Mouse (Mus musculus) CH12.LX (cell line): Measurements from ENCODE around the gene Ceacam15. TPM values are rescaled to one million over a fixed set of nuclear protein-coding genes. Genes with fewer than 3 reads are reported as not detected.
"Not testable (repeated sequence)": the region's sequence is repeated elsewhere in the genome, so short reads cannot be mapped to it uniquely, and the experiment has no call there.

Experiments used
- DNase-seq: peaks from one replicate; pipeline ENCODE4 v3.0.0-alpha.2; 2013; ENCODE audit errors: extremely low read depth
- H3K27ac ChIP-seq: 2 replicates; pipeline ENCODE4 v1.5.1; 2012; ENCODE audit warnings: low read depth, mild to moderate bottlenecking, control low read depth, moderate library complexity; ENCODE audit not compliant: insufficient read depth
- H3K27me3 ChIP-seq: replicated peaks from 2 replicates; pipeline ENCODE3; 2012; ENCODE audit warnings: inconsistent platforms
- H3K36me3 ChIP-seq, 2 experiments: replicated peaks in 1 of 2; 2 replicates each; pipeline versions ENCODE3 to v1.6.1; 2012; ENCODE audit warnings: inconsistent platforms in 1 of 2, low read length in 1 of 2, mild to moderate bottlenecking in 1 of 2, mixed read lengths in 1 of 2, moderate library complexity in 1 of 2; ENCODE audit not compliant: control insufficient read depth in 1 of 2, insufficient read depth in 1 of 2
- H3K4me1 ChIP-seq, 2 experiments: 2 replicates each; pipeline ENCODE4 v1.6.1; 2012; ENCODE audit warnings: inconsistent platforms in 1 of 2, moderate library complexity in 1 of 2; ENCODE audit not compliant: insufficient read depth in 2 of 2, control insufficient read depth in 1 of 2
- H3K4me2 ChIP-seq: 2 replicates; pipeline ENCODE4 v1.6.1; 2012; ENCODE audit warnings: low read depth, mild to moderate bottlenecking, control low read depth; ENCODE audit not compliant: poor library complexity, insufficient read depth, severe bottlenecking
- H3K4me3 ChIP-seq, 3 experiments: fragments of 150-350 bp in 1 of 3; sonication (generic) in 1 of 3; replicated peaks in 1 of 3; 2 replicates each; pipeline versions ENCODE3 to v1.5.1; 2011 to 2012; ENCODE audit warnings: low read depth in 2 of 3, low read length in 2 of 3, mild to moderate bottlenecking in 2 of 3, moderate library complexity in 2 of 3, control low read depth in 1 of 3, improper control_type of control experiment in 1 of 3, inconsistent platforms in 1 of 3, mixed read lengths in 1 of 3; ENCODE audit not compliant: poor library complexity in 1 of 3
- H3K79me2 ChIP-seq: replicated peaks from 2 replicates; pipeline ENCODE4 v1.6.1; 2012; ENCODE audit warnings: mild to moderate bottlenecking, moderate library complexity; ENCODE audit not compliant: control insufficient read depth, poor library complexity, insufficient read depth, severe bottlenecking; ENCODE audit errors: extremely low read depth
- H3K9ac ChIP-seq: 2 replicates; pipeline ENCODE4 v1.6.1; 2012; ENCODE audit warnings: low read depth, mild to moderate bottlenecking, control low read depth, moderate library complexity; ENCODE audit not compliant: insufficient read depth
- H3K9me3 ChIP-seq: replicated peaks from 2 replicates; pipeline ENCODE3; 2012; ENCODE audit warnings: low read length, inconsistent platforms, mixed read lengths
- BHLHE40 ChIP-seq: IDR thresholded peaks from 2 replicates; pipeline ENCODE4 v1.6.1; 2011; ENCODE audit warnings: mild to moderate bottlenecking, low read depth, low read length, improper control_type of control experiment
- CHD1 ChIP-seq: IDR thresholded peaks from 2 replicates; pipeline ENCODE4 v1.6.1; 2012; ENCODE audit warnings: low read depth, low read length, improper control_type of control experiment, inconsistent platforms
- CHD2 ChIP-seq: IDR thresholded peaks from 2 replicates; pipeline ENCODE4 v1.6.1; 2011; ENCODE audit warnings: low read length, improper control_type of control experiment
- E2F4 ChIP-seq: IDR thresholded peaks from 2 replicates; pipeline ENCODE4 v1.6.1; 2011; ENCODE audit warnings: low read depth, low read length, improper control_type of control experiment; ENCODE audit not compliant: insufficient replicate concordance
- ETS1 ChIP-seq: conservative IDR thresholded peaks from 2 replicates; pipeline ENCODE4 v1.6.1; 2012; ENCODE audit warnings: low read depth, mild to moderate bottlenecking, inconsistent platforms, low read length, improper control_type of control experiment, moderate library complexity
- GABPA ChIP-seq: IDR thresholded peaks from 2 replicates; pipeline ENCODE4 v1.6.1; 2012; ENCODE audit warnings: low read depth, low read length, improper control_type of control experiment, inconsistent platforms; ENCODE audit not compliant: insufficient replicate concordance
- HCFC1 ChIP-seq: IDR thresholded peaks from 2 replicates; pipeline ENCODE4 v1.6.1; 2012; ENCODE audit warnings: low read depth, mild to moderate bottlenecking, inconsistent platforms, low read length, improper control_type of control experiment
- IRF4 ChIP-seq: IDR thresholded peaks from 2 replicates; pipeline ENCODE4 v1.6.1; 2014; ENCODE audit warnings: low read depth, mild to moderate bottlenecking, inconsistent platforms, low read length, improper control_type of control experiment
- JUN ChIP-seq: IDR thresholded peaks from 2 replicates; pipeline ENCODE4 v1.6.1; 2011; ENCODE audit warnings: low read depth, mild to moderate bottlenecking, low read length, improper control_type of control experiment, moderate library complexity; ENCODE audit not compliant: insufficient read depth
- JUND ChIP-seq: conservative IDR thresholded peaks from 2 replicates; pipeline ENCODE4 v1.6.1; 2011; ENCODE audit warnings: low read depth, low read length, improper control_type of control experiment
- KAT2A ChIP-seq: IDR thresholded peaks from 2 replicates; pipeline ENCODE4 v1.6.1; 2012; ENCODE audit warnings: low read length, improper control_type of control experiment, inconsistent platforms; ENCODE audit not compliant: insufficient replicate concordance
- MAFK ChIP-seq: IDR thresholded peaks from 2 replicates; pipeline ENCODE4 v1.6.1; 2011; ENCODE audit warnings: low read length, improper control_type of control experiment; ENCODE audit not compliant: insufficient replicate concordance
- MYC ChIP-seq: IDR thresholded peaks from 2 replicates; pipeline ENCODE4 v1.6.1; 2011; ENCODE audit warnings: low read depth, mild to moderate bottlenecking, improper control_type of control experiment, low read length
- NELFE ChIP-seq: IDR thresholded peaks from 2 replicates; pipeline ENCODE4 v1.6.1; 2011; ENCODE audit warnings: low read depth, low read length, improper control_type of control experiment
- POLR2A ChIP-seq: IDR thresholded peaks from 2 replicates; pipeline ENCODE4 v1.6.1; 2011; ENCODE audit warnings: low read depth, mild to moderate bottlenecking, improper control_type of control experiment, low read length
- SIN3A ChIP-seq: IDR thresholded peaks from 2 replicates; pipeline ENCODE4 v1.6.1; 2012; ENCODE audit warnings: low read length, improper control_type of control experiment, inconsistent platforms
- SMC3 ChIP-seq: IDR thresholded peaks from 2 replicates; pipeline ENCODE4 v1.6.1; 2011; ENCODE audit warnings: low read depth, low read length, improper control_type of control experiment
- TBP ChIP-seq: conservative IDR thresholded peaks from 2 replicates; pipeline ENCODE4 v1.6.1; 2011; ENCODE audit warnings: low read depth, low read length, improper control_type of control experiment
- TCF12 ChIP-seq: IDR thresholded peaks from 2 replicates; pipeline ENCODE4 v1.6.1; 2014; ENCODE audit warnings: low read depth, mild to moderate bottlenecking, inconsistent platforms, low read length, improper control_type of control experiment
- USF2 ChIP-seq: conservative IDR thresholded peaks from 2 replicates; pipeline ENCODE4 v1.6.1; 2011; ENCODE audit warnings: low read depth, low read length, improper control_type of control experiment
- ZC3H11A ChIP-seq: IDR thresholded peaks from 2 replicates; pipeline ENCODE4 v1.6.1; 2012; ENCODE audit warnings: low read depth, mild to moderate bottlenecking, inconsistent platforms, low read length, improper control_type of control experiment
- ZKSCAN1 ChIP-seq: IDR thresholded peaks from 2 replicates; pipeline ENCODE4 v1.6.1; 2012; ENCODE audit warnings: low read depth, inconsistent platforms, low read length, improper control_type of control experiment, borderline replicate concordance
- ZNF384 ChIP-seq: IDR thresholded peaks from 2 replicates; pipeline ENCODE4 v1.6.1; 2012; ENCODE audit warnings: low read depth, low read length, improper control_type of control experiment, inconsistent platforms
- dilution Hi-C: fragments of 300-500 bp; cut with MboI; formaldehyde crosslinking; loops from 2 replicates; pipeline ENCODE4 v1.14.3; 2020; ENCODE audit warnings: low sequenced_read_pairs; ENCODE audit not compliant: extremely low pct_unique_long_range_greater_than_20kb, extremely low pct_ligation_motif_present
- in situ Hi-C: fragments of 300-500 bp; cut with MboI; formaldehyde crosslinking; loops from 3 replicates; pipeline ENCODE4 v1.14.3; 2019; ENCODE audit warnings: low sequenced_read_pairs, low pct_ligation_motif_present, low pct_unique_long_range_greater_than_20kb, mixed read lengths
- polyA plus RNA-seq: library from polyadenylated mRNA; unstranded; fragments of >175 nt; gene quantifications from 2 replicates; pipeline ENCODE4 v1.2.1, GENCODE M21; 2012; ENCODE audit warnings: low read depth; ENCODE audit not compliant: insufficient read length
- total RNA-seq, 2 experiments: library from RNA; depleted of rRNA; stranded (reverse); fragments of 300-350 nt in 1 of 2; fragments of >200 nt in 1 of 2; gene quantifications; 2 replicates each; pipeline ENCODE4 v1.2.3; 2012 to 2014

Ceacam15 gene
- total and polyA plus RNA-seq, 3 experiments = not detected

DNA sequence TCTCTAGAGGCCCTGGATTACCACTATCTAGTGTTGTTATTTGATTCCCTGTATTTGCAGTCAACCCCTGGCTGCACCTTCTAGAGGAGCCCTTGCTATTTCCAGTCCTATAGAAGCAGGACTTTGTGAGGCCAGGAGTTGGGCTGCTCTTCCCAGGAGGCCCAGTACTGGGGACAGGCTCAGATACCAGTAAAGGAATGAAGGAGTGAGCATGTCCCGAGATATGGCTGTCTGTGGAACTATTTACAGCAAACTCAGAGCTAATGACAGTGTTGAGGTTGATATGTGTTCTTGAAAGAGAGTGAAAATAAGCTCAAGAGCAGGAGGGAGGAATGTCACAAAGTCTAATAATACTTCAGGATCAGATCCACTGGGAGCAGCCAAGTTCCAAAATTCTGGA, 1.7 kb downstream of the Ceacam15 start:
- in situ Hi-C loops = no loop called here
- no peak for DNase-seq
- TF ChIP-seq TBP (no peak), BHLHE40 (no peak), CHD1 (no peak), ZC3H11A (no peak), MYC (no peak), MAFK (no peak), JUN (no peak), SIN3A (no peak), HCFC1 (no peak), POLR2A (no peak), JUND (no peak), SMC3 (no peak)
- H3K4me2 ChIP-seq = no peak overlapping the region
- H3K4me1 ChIP-seq = peaks cover 0 to 3% of the 10 kb centered on the region in 2 experiments; a peak in 2 of 4 replicates
- H3K4me3 ChIP-seq = no peak overlapping the region
- dilution Hi-C loops = no loop called here
- peaks cover 24% of the 10 kb centered on the region for H3K27me3 ChIP-seq
- H3K79me2 ChIP-seq = no peaks in the 10 kb centered on the region
- no peak overlapping the region for H3K9ac ChIP-seq
- no peaks in the 10 kb centered on the region for H3K36me3 ChIP-seq
- no peaks in the 10 kb centered on the region for H3K9me3 ChIP-seq
- no peak overlapping the region for H3K27ac ChIP-seq

DNA sequence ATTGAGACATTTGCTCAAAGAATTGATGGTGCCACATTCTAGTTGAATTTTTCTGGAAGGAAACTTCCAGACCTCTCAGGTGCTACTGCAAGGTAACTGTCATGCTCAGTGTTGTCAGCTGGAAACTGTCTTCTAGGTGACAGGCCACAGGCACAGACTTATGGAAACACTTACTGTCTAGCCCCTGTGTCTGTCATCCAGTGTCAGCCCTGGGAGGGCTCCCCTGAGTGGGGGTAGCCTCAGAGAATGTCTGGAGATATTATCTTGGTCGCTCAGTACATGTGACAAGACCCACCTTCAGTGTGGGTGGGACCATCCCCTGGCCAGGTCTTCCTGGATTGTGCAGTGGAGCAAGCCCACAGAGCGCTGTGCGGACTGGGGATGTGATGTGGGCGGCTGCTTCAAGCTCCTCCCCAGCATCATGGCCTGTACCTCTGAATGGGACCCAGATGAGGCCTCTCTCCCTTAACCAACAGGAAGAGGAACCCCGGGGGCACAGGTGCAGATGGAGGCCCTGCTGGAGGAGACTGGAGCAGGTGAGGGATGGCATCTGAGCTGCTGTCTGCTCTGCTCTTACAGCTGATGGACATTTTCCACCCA, 7.1 kb downstream of the Ceacam15 start:
- DNase-seq, H3K27ac ChIP-seq, H3K79me2 ChIP-seq, H3K9ac ChIP-seq, H3K4me1 ChIP-seq, H3K36me3 ChIP-seq, H3K4me2 ChIP-seq, dilution Hi-C loops, H3K4me3 ChIP-seq, in situ Hi-C loops, H3K9me3 ChIP-seq: not testable (repeated sequence)
- H3K27me3 ChIP-seq = peaks cover 18% of the 10 kb centered on the region

DNA sequence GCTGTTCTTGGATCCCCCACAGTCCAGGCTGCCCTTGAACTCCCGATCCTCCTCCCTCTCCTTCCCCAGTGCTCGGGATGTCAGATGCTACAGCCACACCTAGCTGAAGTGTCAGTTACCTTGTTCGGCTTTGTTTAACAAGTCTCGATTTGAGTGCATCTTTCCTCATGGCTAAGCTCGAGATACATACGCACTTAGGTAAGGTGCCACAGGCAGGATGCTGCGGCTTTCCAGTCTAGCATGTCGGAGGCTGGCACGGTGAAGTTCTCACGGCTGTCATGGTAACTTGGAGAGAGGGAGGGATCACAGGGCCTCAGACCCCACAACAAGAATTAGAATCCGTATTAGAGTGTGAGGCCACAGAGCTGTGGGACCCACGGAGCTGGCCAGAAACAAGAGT, 31.2 kb downstream of the Ceacam15 start:
- Histone ChIP-seq H3K36me3 (no peaks in the 10 kb centered on the region), H3K9ac (no peak overlapping the region), H3K4me1 (peaks cover 2 to 25% of the 10 kb centered on the region in 2 experiments; a peak in 3 of 4 replicates), H3K4me3 (no peak overlapping the region), H3K79me2 (no peaks in the 10 kb centered on the region), H3K9me3 (peaks cover 4% of the 10 kb centered on the region), H3K27ac (no peak overlapping the region), H3K27me3 (peaks cover 2% of the 10 kb centered on the region), H3K4me2 (no peak overlapping the region)
- dilution Hi-C loops (no loop called here), in situ Hi-C loops (no loop called here)
- TF ChIP-seq IRF4 = no peak
- TF ChIP-seq TCF12 = no peak
- TF ChIP-seq BHLHE40 = no peak
- TF ChIP-seq GABPA = no peak
- no peak for TF ChIP-seq KAT2A
- no peak for TF ChIP-seq ZNF384
- TF ChIP-seq CHD2 = no peak
- TF ChIP-seq MAFK = no peak
- no peak for TF ChIP-seq ZKSCAN1
- no peak for TF ChIP-seq NELFE
- TF ChIP-seq POLR2A = no peak
- no peak for TF ChIP-seq ETS1
- TF ChIP-seq USF2 = no peak
- no peak for TF ChIP-seq MYC
- TF ChIP-seq HCFC1 = no peak
- no peak for TF ChIP-seq E2F4
- no peak for DNase-seq
